Mouse (Mus musculus) left cerebral cortex, adult 2 months (tissue): ENCODE results near the gene Nfam1. TPM values are rescaled to one million over a fixed set of nuclear protein-coding genes. Genes with fewer than 3 reads are reported as not detected.
A peak's percentile ranks its signal among the peaks of the same experiment; 100 is the strongest.

Experiments
- DNase-seq, 2 experiments: peaks; one replicate each; pipeline ENCODE4 v3.0.0; 2021 to 2022; ENCODE audit warnings: low spot score in 2 of 2, mixed read lengths in 1 of 2; ENCODE audit errors: extremely low spot score in 1 of 2
- H3K27ac ChIP-seq: fragments of 200-600 bp; 2 replicates; pipeline ENCODE4 v1.8.1; 2022
- H3K4me3 ChIP-seq: fragments of 200-600 bp; 2 replicates; pipeline ENCODE4 v1.8.1; 2022
- CTCF ChIP-seq: fragments of 200-600 bp; IDR thresholded peaks from 2 replicates; pipeline ENCODE4 v1.8.1; 2022; ENCODE audit warnings: antibody characterized with exemption, mild to moderate bottlenecking, moderate library complexity
- intact Hi-C: fragments of 180-260 bp; cut with DNase I; formaldehyde crosslinking; loops from one replicate; pipeline ENCODE4 v1.15.1; 2025
- total RNA-seq, 2 experiments: library from RNA; stranded (reverse); gene quantifications; 2 replicates each; pipeline ENCODE4 v1.2.3; 2021

Gene Nfam1
- total RNA-seq, 2 experiments from 2014 or later = 2.2 to 2.8 TPM

DNA sequence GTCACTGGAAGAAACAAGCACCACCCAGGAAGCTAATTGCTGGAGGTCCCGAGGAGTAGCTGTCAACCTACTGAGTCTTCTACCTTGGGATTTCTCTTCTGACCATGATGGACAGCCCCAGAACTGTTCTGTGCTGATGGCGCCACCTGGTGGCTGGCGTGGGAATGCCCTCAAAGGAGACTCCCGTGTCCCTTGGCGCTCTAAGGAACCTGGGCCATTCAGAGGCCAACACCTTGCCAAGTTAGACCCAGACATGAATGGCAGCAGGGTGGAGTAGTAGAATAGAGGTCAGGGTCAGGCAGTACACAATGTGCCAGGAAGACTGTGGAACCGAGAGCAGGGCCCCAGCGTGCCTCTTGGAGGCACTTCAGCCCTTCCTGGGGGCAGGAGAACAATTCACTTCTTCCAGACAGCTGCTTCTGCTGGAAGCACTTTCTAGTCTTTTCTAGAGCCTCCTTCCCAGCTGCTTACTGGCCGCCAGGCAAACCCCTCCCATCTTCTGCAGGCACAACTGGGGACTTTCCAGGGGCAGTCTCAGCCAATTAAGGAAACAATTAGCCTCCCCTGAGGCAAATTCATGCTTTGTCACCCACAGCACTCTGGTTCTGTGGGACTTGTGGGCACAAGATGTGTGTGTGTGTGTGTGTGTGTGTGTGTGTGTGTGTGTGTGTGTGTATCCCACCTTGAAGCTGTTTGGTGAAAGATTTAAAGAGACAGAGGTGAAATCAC is 4.8 kb upstream of the Nfam1 start:
- no peak overlapping the region for H3K4me3 ChIP-seq
- peak; percentile 99 for TF ChIP-seq CTCF
- H3K27ac ChIP-seq = no peak overlapping the region
- peak; percentile 86 to 93 for DNase-seq
- intact Hi-C loops = loop anchor here (1.0 to 2.0 kb wide), 4 partner anchors 51 to 233 kb away; partner anchors contain the start of gene Tcf20

DNA sequence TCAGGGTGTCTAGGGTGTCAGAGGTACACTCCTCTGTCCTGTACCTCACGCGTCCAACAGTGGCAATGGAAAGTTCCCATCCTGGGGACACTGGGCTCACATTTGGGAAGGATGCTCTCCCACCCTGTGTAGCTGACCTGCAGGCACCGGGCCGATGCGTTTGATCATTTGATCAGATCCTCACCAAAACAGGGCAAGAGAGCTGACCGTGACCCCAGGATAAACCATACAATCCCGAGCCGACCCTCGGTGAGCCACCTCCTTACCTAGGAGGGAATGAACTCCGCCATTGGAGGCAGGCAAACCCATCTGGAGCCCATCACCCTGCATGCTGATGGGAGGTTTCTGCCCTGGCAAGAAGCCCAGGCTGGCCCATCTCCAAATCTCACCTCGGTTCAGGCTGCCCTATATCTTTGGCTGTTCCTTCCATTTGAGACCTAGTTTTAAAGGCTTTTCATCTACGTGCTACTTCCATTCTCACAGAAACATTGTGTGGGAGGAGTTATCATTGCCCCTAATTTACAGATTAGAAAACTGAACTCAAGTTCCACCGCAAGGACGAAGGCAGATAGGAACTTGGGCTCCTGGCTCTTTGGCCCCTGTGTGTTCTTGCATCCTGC is 3.9 kb upstream of the Nfam1 start:
- TF ChIP-seq CTCF = no peak
- no peak overlapping the region for H3K27ac ChIP-seq
- intact Hi-C loops = loop anchor here (1.0 to 2.0 kb wide), 4 partner anchors 50 to 232 kb away; partner anchors contain the start of gene Tcf20
- peak; percentile 60 to 62 for DNase-seq
- H3K4me3 ChIP-seq = no peak overlapping the region

DNA sequence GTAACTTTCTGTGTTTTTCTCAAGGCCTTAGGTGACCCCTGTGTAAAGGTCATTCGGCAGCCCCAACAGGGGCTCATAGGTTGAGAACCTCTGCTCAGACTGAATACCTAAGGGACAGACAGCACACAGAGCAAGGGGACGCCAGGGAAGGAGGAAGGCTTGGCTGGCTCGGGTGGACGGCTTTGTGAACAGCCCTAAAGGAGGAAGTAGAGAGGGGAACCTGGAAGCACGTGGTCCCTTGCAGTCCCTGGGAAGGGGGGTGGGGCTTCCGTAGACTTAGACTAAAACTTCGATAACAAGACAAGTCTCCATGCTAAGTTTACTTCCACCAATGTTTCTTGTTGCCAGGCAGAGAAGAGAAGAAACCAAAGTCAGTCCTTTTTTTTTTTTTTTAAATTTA is 3.0 kb upstream of the Nfam1 start:
- Histone ChIP-seq H3K27ac (no peak overlapping the region), H3K4me3 (no peak overlapping the region)
- no peak for DNase-seq
- no peak for TF ChIP-seq CTCF
- intact Hi-C loops = loop anchor here (2.0 kb wide), 2 partner anchors 49 to 129 kb away; partner anchors contain the start of gene Tcf20

DNA sequence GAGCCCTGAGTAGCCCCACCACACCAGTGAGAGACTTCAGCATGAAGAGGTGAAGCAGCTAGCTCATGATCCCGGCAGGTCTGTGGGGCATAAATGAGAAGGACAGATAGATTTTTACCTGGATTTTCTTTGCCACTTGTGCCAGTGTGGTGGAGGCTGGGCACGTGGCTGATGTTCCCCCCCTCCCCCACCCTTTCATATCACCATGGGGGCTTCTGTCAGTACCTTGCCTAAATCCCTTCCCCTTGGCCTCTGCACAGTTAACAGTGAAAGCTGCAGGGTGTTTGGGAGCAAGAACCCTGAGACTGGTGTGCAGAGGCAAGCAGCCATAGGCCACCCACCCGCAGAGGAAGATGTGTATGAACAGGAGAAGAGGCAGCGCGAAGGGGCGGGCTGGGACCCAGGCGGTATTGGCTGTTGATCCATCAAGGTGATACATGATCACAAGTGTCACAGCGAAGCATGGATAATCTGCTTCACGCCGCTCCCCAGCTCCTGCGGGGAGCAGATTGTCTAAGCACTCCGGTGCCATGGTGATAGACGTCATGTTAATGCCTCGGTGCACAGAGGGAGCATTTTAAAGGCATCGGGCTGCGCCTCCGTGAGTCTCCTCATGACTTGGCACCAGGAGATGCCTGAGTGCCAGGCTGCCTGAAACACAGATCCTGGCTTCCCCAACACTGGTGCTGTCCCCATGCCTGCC is 1.3 kb upstream of the Nfam1 start:
- peak overlapping the region; percentile 66; the same call in 1 of the 2 replicates for H3K27ac ChIP-seq
- intact Hi-C loops = no loop called here

DNA sequence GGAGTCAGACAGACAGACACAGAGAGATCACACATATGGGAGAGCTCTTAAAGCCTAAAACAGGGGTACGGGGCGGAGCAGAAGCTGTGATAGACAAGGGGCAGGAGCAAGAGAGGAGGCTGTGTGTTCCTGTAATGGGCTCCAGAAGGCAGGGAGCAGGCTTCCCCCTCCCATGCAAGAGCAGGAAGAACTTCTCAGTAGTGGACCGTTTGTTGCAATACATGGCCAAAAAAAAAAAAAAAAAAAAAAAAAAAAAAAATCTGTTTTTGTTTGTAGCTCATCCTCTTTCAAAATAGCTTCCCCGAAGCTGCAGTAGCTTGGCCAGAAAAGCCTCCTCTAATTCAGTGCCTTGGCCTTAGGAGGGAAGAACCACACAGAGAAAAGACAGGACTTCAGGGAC is 2.2 kb downstream of the Nfam1 start:
- Histone ChIP-seq H3K4me3 (no peak overlapping the region), H3K27ac (no peak overlapping the region)
- no peak for TF ChIP-seq CTCF
- intact Hi-C loops = no loop called here
- no peak for DNase-seq

More for the DNA sequence above, 1.3 kb upstream of the Nfam1 start:
- peak overlapping the region; percentile 18 for H3K4me3 ChIP-seq
- no peak for TF ChIP-seq CTCF
- DNase-seq = peak; percentile 52 to 56

DNA sequence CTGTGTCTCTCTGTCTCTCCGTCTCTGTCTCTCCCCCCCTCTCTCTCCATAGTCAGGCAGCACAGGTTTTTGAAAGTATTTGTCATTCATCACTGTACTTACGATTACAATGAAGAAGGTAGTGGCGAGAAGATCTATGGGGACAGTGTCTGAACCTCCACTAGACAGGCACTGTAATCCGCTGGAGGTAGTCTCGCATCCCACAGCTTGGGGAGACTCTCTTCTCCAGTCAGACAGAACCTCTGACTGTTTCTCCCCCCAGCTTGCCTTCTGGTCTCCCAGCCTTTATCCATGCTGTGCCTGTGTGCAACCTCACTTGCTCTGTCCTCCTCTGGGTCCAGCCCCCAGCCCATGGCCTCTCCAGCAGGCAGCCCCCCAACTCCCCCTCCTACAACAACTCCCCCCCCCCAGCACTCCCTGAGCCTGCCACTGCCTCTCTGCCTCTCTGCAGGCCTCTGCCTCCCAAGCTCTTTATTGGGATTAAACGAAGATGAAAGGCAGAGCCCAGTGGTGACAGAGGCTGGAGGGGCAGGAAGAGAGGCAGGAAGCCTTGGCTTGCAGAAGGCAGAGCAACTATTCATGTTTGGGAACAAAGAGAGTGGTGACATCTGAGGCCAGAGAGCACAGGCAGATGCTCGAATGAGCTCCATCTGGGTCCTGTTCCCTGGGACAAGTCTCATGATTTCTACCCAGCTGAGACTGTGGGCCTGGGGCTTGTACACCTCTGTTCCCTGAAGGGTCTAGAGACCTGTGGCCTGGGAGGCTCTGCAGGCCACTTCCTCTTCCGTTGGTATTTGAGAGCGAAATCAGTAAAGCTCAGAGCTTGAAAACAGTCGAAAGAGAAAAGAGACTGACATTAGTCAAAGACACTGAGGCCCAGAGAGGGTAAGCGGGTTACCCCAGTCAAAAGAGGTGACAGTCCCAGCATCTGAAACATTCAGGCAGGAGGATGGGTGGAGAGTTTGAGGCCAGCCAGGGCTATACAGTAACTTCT is 3.1 kb downstream of the Nfam1 start:
- H3K4me3 ChIP-seq = no peak overlapping the region
- no peak for TF ChIP-seq CTCF
- H3K27ac ChIP-seq = no peak overlapping the region
- intact Hi-C loops = no loop called here
- no peak for DNase-seq

DNA sequence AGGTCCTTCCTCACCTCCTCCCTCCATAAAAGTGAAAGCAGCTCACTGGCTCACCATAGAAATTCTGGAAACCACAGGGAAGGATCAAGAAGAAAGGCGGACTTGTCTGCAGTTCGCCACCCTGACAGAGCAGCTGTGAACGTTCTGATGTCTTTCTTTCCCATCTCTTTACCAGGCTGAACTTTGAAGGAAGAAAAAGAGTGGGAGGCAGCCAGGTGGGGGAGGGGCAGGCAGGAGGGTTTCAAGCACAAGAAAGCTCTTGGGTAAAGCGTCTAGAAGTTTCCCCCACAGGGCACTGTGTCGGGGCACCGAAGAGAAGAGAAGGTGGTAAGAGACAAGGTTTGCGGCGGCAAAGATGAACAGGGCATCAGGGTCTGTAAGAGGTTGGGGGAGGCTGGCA is 7.0 kb downstream of the Nfam1 start:
- no peak overlapping the region for H3K4me3 ChIP-seq
- no peak for DNase-seq
- H3K27ac ChIP-seq = no peak overlapping the region
- intact Hi-C loops = no loop called here
- TF ChIP-seq CTCF = no peak

DNA sequence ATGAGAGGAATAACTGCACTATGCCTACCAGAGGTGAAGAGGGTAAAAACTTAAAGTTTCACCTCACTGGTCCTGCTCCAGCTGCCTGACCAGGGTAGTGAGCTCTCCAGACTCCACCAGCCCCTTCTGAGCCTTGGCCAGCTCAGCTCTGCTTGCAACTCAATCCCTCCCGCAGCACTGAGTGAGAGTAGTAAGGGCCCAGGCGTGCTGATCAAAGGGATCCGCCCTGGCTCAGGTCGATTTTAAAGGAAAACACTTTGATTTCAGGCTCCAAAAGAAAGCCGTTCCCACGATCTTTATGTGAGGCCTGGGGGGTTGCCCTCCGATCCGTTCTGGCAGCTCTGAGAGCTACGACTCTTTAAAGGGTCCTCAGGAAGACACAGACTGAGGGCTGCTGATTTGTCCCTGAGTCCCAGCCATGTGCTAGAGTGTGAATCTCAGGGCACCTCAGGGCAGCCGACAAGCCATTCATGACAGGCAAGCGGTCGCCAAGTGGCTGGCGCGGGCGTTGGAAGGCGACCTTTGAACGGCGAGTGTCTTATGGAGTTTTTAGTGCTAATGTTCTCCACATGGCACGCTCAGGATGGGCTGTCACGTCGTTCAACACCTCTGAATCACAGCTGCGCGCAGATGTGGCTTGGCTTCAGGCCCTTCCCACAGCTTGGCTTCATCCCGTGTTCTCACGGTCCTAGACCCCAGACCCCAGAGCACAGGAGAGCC is 7.9 kb downstream of the Nfam1 start:
- Histone ChIP-seq H3K27ac (no peak overlapping the region), H3K4me3 (no peak overlapping the region)
- TF ChIP-seq CTCF = no peak
- intact Hi-C loops = no loop called here
- DNase-seq = no peak

DNA sequence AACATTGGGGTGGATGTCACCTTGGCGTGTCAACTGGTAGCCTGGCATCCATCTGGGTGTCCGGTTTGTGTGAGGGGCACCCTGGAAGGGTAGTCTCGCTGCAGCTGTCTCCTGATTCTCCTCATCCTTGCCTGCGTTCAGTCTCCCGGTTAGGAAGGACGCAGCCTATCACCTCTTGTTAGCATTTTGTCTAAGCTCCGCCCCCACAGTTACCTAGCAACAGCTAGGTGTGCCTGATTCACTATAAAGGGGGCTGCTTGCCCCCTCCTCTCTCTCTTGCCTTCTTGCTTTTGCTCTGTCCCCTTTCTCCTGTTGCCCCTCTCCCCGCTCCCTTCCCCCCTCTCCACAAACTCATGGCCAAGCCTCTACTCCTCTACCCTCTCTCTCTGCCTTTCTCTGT is 10.2 kb downstream of the Nfam1 start:
- intact Hi-C loops = no loop called here
- no peak for DNase-seq
- no peak overlapping the region for H3K4me3 ChIP-seq
- H3K27ac ChIP-seq = no peak overlapping the region
- TF ChIP-seq CTCF = no peak

DNA sequence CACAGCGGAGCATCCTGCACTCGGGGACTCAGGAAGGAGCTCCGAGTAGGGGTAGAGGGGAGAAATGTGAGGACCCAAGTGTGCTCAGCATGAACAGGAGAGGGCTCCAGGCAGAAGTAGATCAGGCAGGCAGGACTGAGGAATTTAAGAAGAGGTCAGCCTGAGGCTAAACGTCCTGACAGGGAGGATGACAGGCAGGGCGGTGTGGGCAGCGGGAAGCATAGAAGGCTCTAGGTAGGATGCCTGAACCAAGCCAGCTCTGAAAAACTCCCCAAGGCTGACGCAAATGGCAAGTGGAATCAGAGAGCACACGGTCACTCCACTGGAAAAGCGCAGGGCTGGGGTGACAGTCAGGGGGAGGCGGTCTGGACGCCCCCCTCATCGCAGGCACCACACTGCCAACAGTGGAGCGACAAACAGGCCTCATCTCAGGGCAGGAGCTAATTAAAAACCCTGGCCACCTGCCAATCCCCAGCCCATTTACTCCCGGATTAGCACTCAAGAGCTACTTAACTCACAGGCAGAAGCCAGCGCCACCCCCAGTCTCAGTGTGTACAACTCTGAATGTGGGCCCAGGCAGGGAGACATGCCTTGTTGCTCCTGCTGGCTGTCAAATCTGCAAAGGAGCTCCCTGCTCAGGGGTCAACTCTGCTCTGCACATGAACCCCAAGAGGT is 22.0 kb downstream of the Nfam1 start:
- peak; percentile 7; the same call in 1 of the 2 replicates for TF ChIP-seq CTCF
- DNase-seq = peak; percentile 74 to 79
- no peak overlapping the region for H3K4me3 ChIP-seq
- H3K27ac ChIP-seq = no peak overlapping the region
- intact Hi-C loops = no loop called here
